Mouse (Mus musculus): ENCODE data around the gene Mylk.
A peak's percentile ranks its signal among the peaks of the same experiment; 100 is the strongest.

The Mylk gene

DNA sequence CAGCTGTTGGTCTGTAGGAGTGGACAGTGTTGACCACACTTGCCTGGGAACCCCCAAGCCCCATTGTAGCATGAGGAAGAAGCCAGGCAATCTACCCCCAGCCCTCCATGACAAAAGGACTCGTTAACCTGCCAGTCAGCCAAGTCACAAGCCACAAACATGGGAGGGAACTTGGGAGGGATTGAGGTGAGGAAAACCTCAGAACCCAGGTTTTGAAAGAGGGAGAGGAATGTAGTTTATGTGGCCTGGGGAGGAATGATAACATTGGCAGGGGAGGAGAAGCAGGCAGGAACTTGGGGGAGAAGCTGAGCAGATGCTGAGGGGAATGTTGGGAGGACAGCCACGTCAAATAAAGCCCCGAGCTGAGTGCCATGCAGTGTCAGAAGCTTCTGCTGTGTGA is 196.9 kb downstream of the Mylk start:
- DNase-seq (ENCODE audit: low read depth, low spot score) = no peak

DNA sequence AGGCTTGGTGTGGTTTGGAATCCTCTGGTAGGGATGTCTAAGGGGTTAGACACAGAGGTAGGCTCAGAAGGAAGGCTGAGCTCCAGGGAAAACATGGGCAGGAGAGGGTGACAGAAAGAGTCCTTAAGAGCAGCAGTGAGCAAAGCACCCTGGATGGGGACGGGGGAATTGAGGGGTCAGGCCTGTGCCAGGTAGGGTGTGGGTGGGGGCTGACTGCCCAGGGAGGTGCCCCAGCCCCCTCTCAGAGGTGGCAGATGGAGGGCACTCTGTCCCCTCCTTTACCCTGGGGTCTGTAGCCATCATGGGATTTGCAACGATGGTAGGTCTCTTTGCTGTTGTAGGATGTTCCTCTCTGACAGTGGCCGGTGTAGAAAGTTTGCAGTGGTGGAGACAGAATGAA is 201.3 kb downstream of the Mylk start:
- no peak for DNase-seq (ENCODE audit: low read depth, low spot score)

DNA sequence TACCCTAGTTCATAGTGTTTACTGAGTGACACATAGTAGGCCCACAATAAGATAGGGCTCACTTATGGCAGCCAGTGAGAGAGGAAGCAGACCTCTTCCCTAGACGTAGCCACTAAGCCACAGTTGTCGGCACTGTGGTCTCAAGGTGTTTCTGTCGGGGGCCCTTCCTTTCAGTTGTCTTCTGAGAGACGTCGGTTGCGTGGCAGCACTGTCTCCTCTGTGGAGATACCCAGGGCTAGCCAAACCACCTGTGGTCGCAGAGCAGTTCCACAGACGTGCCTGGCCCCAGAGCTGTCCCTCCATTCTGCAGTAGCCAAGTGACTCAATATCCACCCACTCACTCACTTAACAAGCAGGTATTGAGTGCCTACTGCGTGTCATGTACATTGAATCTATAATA is 205.9 kb downstream of the Mylk start:
- DNase-seq (ENCODE audit: low read depth, low spot score) = no peak

DNA sequence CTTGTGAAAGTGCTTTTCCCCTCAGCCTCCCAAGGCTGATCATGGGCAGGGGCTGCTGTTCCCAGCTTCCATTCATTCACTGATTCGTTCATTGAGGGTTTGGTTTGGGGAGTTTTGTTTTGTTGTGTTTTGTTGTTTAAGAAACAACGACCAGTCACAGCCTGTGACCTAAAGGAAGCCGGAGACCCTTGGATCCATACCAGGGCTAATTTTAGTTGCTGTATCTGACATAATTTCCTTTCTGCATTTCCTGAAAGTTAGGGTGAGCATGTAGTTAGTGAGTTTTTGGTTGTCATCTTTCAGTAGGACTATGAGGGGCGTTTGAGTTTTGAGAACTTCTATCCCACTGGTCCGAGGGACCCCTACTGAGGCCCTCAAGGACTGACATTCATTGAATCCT is 207.2 kb downstream of the Mylk start:
- no peak for DNase-seq (ENCODE audit: low read depth, low spot score)

DNA sequence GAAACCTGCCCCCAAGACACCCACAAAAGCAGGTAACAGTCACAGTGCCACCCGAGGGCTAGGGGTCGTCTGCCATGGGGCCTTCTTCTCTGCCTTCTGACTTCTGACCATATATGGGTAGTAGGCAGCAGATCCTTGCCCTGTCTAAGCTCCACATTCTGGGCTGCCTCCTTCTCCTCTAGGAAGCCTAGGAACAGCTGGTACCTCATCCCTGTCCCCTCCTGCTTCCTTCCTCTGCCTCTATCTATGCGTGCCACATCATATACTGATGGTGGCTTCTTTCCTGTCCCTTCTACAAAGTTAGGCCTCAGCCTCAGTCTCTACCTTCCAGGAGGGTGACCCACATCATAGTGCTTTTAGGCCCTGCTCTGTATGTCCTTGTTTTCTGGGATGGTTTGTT is 207.8 kb downstream of the Mylk start:
- DNase-seq (ENCODE audit: low read depth, low spot score) = no peak

DNA sequence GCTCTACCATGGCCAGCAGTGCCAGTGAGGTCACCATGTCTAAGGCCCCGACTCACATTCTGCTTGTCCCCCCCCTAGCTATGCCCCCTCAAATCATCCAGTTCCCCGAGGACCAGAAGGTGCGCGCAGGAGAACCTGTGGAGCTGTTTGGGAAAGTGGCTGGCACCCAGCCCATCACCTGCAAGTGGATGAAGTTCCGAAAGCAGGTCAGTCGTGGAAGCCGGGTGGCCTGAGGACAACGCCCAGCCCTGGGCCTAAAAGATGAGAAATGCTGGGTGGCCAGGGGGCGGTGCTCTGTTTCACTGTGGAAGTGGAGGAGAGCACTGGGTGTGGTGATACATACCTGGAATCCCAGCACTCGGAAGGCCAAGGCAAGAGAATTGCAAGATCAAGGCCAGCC is 208.5 kb downstream of the Mylk start:
- no peak for DNase-seq (ENCODE audit: low read depth, low spot score)

DNA sequence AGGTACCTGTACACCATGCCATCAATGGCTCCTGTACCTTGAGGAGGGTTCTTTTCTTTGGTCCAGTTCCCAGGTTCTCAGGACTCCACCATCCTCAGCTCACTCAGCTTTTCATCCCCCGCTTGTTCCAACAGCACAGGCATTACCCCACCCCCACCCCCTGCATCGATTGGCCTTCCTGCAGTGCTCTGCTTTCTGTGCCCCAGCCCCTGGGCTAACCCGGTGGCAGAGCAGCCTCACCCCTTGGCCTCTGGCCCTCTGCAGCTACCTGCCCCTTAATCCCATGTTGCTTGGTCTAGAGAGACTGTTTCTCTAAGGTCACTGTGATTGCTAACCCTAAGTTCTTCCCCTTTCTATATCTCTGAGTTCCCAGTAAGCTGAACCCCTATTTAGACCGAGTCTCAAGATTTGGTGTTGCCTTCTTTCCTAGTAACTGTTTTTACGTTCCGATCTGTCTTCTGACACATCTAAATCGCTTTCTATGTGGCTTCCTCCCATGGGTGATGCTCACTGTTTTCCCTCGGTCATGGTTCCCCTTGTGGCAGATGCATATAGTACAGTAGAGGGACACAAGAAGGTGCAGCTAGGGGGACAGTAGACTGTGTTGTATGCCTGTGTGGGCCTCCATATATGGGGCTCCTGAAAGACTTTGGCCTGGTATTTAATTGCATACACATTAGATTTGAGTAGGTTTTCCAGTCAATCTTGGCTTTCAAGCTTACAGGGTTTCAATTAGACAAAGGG is 212.6 kb downstream of the Mylk start:
- no peak for DNase-seq (ENCODE audit: low read depth, low spot score)

DNA sequence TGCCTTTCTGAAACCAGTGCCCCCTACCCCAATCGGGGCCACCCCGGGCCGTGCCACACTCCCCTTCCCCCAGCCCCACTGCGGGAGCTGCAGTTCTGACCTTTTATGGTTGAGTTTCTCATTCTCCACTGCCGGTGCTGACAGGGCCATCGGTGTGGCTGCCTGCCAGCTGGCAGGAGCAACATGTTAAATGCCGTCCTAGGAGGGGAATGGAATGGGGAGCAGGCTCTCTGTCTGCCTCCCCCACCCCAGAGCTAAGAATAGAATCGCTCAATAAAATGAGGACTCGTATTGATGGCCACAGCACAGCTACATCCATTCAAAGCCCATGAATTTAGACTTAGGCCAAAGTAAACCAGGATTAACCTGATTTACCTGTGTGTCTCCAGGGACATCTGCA is 213.7 kb downstream of the Mylk start:
- peak; percentile 22 for DNase-seq (ENCODE audit: low read depth, low spot score)

DNA sequence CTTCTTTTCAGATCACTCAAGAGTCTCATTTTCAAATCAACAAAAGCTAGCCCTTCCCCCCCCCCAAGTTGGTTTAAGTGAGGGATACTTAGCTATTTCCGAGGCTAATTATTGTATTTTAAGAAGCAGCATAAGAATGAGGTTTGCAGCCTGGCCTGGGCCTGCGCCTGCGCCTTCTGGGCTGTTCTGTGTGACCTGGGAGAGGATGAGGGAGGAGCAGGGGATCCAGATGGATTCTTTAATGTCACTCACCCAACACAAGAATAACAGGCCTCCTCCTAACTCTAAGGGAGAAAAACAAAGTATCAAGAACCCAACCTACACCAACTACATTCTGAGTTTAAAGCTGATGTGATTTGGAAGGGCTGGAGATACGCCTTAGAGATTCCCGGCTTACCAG is 214.3 kb downstream of the Mylk start:
- DNase-seq (ENCODE audit: low read depth, low spot score) = no peak

DNA sequence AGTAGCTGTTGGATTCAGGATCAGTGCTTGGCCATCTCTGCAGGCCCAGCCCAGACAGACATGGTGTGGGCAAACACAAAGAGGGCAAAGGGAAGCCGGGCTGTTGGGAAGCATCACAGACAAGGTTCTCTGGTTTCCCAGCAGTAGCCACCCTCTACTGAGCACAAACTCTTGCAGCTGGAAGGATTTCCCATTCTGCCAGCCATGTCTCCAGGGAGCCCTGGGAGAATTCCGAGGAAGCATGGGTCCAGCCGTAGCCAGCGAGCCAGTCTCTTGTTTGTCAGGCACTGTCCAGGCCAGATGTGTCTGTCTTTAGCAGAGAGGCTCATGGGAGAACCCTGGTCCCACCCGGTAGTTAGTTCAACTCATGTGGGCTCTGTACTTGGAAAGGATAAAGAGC is 215.2 kb downstream of the Mylk start:
- no peak for DNase-seq (ENCODE audit: low read depth, low spot score)

DNA sequence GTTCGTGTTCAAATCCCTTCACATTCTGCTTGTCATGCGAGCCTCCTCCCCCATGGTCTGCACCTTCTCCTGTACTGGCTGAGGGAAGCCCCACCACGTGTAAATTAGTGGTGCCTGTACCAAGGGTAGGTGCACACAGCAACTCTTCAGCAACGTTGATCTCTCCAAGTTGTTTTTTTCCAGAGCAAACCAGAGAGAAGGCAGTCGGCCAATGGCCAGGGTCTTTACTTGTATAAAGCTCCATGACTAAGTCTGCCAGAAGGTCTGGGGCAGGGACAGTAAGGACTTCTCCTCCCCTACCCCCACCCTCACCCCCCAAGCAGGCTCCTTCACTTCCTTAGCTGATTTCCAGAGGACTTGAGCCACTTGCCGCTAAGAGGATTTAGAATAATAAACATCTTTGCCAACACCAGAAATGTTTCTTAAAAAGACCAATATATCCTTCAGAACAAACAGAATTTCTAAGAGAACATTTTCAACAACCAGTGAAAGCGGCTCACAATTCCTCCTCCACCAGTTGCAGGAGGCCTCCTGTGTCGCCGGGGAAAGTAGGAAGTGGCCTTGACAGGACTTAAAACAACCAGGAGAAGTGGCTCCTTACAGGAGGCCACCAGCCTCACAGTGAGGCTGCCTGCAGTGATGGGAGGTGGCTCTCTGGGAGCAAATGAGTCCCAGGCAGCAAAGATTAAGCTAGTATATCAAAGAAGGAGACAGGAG is 216.0 kb downstream of the Mylk start:
- no peak for DNase-seq (ENCODE audit: low read depth, low spot score)

DNA sequence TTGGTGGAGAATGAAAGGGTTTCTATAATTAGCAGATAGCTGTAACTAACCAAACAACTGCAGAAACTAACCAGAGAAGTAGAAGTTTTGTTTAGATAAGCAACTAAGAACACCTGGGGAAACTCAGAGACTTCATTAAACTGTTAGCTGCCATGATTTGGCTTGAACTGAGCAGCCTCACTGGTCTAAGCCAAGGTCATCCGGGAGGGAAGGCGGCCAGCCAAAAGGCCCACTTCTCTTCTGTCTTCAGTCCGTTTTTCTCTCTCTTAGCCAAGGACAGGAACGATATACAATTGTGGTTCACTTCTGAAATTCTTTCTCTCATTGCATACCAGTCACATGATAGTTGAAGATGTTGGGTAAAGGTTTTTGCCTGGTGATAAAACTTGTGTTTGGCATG is 217.3 kb downstream of the Mylk start:
- no peak for DNase-seq (ENCODE audit: low read depth, low spot score)

DNA sequence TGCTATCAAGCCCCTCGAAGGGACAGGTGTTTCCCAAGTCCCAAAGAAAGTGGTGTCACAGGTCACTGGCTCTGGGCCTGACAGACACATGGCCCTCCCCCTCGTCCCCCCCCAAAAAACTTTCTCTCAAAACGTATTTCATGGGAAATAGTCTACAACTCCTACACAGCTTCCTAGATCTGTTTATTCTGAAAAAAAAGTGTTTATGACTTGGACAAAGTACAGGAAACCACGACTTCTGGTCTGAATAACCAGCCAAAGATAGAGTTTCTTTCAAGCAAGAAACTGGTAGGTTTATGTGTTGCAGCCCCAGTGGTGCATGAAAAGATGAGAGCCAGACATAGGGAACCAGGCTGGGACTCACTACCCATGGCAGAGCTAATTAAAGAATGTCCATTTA is 218.0 kb downstream of the Mylk start:
- no peak for DNase-seq (ENCODE audit: low read depth, low spot score)

DNA sequence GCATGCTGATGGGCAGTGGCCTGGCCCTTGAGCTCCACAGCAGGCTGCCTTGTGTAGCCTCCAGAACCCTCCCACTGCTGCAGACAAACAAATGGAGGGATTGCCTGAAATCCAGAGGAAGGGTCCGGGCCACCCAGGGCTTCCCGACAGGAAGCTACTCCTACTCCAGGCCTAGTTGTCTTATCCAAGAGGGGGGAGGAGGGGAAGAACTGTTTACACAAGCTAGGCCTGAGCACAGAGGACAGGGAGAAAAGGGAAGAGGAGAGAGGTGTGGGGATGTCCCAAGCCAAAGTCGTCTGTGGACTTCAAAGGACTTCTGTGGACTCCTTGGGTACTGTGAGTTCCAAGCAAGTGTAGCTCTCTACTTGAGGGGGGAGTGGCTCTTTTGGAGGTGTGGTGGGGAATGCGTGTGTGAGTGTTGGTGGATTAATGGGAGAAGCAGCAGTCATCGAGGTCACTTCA is 221.6 kb downstream of the Mylk start:
- no peak for DNase-seq (ENCODE audit: low read depth, low spot score)

DNA sequence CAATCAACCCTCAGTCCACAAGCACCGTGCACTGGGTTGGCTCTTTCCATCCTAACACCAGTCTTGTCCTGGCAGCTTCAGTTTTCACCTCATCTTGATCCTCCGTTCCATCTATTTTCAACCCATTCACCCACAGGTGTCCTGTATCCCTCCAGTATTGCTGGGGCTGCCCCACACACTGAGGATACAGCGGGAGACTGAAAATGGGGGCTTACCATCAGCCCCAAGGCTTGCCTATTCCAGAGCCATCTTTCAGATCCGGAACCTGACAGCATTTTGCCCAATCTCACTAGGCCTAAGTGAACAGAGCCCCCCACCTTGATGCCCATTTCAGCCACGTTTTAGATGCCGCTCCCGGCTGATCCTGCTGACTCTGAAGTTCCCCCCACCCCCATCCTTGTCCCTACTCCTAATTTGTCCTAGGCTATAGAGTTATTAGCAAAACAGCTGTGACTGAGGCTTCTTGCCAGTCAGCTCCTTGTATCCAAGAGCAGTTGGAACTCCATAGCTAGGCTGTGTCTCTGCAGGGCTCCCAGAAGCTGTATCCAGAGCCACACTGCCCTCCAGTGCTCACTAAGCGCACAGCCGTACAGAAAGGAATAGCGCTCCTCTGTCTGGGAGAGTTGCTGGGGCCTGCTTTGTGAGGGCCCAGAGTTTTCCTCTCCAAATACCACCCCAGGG is 222.2 kb downstream of the Mylk start:
- DNase-seq (ENCODE audit: low read depth, low spot score) = peak; percentile 92

DNA sequence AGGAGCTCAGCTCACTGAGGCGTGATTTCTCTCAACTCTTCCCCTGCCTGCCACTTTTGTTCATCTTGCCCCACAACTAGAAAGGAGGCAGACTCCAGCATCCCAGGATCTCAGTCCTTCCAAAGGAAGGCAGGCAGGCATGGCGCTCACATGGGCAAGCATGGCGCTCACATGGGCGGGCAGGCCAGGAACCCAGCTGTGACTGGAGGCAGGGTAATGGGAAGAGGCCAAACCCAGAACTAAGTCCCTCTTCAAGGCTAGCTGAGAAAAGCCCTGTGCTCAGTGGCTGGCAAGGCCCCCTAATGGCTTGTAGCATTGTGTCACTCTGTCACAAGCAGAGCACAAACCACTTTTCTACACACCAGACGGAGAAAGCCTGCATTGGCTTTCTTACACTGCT is 223.2 kb downstream of the Mylk start:
- no peak for DNase-seq (ENCODE audit: low read depth, low spot score)

DNA sequence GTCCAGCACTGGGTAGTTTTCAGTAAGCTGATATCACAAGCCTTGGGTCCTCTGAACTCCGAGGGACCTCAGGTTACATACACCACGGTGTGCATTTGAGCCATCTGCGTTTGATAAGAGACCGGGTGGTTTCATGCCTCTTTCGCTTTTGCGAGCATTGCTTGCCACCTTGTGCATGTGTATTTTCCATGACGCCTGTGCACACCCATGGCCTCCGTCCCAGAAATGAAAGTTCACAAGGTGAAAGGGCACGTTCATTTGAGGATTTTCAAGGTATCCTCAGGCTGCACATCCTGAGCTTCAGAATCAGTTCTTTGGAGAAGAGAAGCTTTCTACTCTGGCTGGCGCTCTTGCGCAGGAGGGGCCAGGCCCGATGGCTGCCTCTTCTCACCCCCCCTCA is 227.5 kb downstream of the Mylk start:
- DNase-seq (ENCODE audit: low read depth, low spot score) = no peak

DNA sequence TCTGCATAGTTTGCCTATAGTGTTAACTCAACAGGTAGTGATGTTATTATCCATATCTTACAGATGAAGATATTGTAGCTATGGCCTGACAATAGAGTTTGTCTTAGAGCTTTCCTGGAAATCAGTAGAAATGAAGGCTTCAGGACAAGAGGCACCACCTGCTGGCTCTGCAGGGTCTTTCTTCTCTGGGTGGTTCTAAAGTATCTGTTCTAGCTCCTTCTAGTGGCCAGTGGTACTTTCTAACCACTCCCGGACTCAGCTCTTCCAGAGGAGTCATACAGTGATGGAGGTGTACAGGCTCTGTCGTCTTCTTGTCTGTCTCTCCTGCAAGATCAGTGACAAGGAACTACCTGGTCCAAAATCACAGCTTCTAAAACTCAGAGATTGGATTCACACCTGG is 230.5 kb downstream of the Mylk start:
- peak; percentile 44 for DNase-seq (ENCODE audit: low read depth, low spot score)

DNA sequence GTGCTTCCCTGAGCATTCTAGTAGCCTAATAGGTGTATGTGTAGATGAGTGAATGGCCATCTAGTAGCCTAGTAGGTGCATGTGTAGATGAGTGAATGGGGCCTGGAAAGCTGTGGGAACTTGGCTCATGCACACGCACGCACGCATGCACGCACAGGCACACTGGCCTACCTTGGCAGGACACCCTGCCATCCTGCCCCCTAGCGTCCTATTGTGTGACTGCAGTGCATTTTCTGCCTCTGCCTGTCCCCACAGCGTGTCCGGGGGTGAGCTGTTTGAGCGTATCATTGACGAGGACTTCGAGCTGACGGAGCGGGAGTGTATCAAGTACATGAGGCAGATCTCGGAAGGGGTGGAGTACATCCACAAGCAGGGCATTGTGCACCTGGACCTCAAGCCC is 231.6 kb downstream of the Mylk start:
- DNase-seq (ENCODE audit: low read depth, low spot score) = no peak

DNA sequence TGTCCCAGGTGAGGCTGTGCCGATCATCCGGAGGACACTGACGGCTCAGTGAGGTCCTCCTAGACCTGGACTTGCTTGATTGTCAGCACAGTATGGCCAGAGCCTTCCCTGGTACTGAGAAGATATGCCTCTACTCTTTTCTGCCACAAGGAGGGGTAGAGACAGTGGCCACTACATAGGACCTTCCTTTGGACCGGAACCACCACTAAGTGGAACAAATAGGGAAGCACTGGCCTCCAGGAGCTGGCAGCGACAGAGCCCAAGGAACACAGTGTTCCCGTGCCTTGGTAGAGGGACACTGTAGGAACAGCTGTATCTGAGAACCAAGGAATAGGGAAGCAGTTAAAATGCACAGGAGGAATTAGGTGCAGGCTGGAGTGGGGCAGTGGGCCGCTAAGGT is 233.0 kb downstream of the Mylk start:
- no peak for DNase-seq (ENCODE audit: low read depth, low spot score)

DNA sequence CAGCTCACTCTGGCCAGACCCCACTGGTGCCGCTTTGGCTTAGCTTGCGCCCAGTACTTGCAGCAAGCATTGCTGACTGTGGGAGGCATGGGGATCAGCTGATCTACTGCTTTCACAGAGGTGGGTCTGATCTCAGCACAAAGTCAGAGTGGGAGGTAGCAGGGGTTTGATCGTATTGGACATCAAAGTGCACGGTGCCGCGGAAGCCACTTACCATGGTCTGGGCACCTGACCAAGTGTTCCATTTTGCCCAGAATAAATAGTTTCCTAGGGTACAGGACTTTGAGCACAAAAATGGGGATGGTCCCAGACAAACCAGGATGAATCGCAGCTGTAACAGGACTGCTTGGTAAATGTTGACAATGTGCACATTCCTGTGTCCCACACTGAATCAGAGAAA is 236.0 kb downstream of the Mylk start:
- no peak for DNase-seq (ENCODE audit: low read depth, low spot score)

DNA sequence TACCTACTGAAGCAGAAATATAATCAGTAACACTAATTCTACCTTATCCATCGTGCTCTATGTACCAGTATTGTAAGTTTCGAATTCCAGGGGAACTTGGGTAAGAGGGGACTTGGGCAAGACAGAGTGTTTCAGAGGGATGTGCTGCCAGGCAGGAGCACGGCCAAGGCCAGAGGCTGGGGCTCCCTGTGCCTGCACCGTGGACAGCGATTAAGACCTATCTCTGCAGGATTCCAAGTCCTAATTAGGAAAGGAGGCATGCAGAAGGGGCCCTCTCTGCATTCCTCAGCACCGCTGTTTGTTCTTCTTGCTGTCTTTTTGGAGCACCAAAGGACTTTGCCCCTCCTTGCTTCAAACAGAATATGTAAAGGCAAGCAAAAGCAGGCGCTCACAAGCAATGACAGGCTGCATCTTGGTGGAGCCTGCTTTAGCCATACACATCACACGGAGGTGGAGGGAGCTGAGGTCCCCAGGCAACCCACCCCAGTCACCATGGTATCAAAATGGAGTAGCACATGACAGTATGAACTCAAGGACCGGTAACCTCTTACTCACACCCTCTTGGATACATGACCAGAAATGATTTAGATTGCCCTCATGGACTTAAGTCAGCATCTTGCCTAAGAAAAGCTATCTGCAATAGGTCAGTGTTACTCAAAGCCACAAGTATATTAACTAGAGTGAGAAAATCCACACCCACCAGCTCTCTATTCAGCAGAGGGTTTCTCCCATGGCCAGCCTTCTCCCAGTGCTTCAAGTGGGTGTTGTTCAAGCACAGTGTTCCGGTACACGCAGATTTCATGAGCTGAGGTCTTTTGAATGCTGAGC is 239.4 kb downstream of the Mylk start:
- peak; percentile 57 for DNase-seq (ENCODE audit: low read depth, low spot score)

Data from brain, adult 2 months (tissue).